Mouse (Mus musculus) bone marrow, adult 2 months (tissue): ENCODE results near the gene Fabp7.

ENCODE experiments used
- CTCF ChIP-seq: fragments of 200-500 bp; IDR thresholded peaks from 2 replicates; pipeline ENCODE4 v1.5.1; 2011; ENCODE audit warnings: low read length, control low read depth; ENCODE audit not compliant: control insufficient read depth, insufficient read depth
- POLR2A ChIP-seq: fragments of 200-500 bp; IDR thresholded peaks from 2 replicates; pipeline ENCODE4 v1.6.1; 2011; ENCODE audit warnings: low read depth, mild to moderate bottlenecking, control low read depth, low read length, borderline replicate concordance; ENCODE audit not compliant: control insufficient read depth

GRCm38 (mm10) chr10:57812161-57812856, 27.6 kb downstream of the Fabp7 start:
- TF ChIP-seq CTCF = no peak
- no peak for TF ChIP-seq POLR2A
